Mouse (Mus musculus): ENCODE results near the gene Hist2h2bb.

Hist2h2bb gene

DNA sequence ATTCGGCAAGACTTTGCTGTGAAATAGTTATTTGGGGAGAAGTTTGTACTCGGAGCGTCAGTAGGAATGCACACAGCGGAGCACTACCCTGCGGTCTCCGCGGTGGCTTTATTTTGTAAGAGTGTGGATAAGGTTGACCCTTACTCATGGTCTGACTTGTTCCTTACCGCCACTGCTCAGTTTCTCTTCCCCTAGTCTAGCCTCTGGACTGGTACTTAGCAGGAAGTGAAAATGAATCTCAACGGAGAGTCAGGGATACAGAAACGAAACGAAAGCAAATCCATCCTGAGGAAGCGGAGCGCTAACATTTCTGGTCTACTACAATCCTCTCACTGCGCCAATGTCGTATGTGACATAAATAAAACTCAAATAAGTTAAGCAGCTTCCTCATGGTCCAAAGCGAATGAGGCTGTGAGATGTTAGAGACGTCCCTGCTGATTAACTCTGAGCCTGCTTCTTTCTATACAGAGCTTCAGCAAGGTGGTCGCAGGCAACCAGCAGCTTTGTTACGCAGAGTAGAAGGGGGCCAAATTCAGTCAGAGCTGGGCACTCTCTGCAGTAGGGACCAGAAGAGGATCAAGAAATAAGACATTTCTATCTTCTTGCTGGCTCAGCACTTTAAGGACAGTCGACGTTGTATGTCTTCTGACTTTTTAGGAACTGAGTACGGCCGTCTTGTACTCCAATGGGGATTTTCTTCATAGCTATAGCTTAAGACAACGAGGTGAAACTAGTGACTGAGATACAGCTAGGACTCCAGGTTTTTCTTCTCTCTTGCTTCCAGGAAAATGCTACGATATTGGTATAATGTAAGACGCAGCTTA lies 31.4 kb downstream of the Hist2h2bb start:
- no peak for DNase-seq (ENCODE audit: extremely low spot score, low read depth, low spot score)

DNA sequence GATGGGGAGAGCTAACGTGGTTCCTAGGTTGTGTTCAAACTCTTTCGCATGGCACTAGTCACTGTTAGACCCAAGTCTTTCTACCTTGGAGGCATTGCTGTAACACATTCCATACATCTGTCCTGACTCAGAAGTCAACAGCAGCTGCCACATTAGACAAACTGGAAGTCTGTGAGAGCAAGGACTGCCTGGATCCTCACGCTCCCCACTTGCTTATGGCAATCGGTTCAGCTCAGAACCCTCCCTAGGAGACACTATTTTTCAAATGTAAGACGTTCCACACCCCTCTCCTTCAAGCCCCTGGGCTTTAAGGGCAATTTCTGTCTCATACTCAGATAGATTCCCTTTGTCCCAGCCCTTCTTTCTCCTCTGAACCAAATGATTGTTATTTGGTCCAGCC lies 32.5 kb downstream of the Hist2h2bb start:
- no peak for DNase-seq (ENCODE audit: extremely low spot score, low read depth, low spot score)

DNA sequence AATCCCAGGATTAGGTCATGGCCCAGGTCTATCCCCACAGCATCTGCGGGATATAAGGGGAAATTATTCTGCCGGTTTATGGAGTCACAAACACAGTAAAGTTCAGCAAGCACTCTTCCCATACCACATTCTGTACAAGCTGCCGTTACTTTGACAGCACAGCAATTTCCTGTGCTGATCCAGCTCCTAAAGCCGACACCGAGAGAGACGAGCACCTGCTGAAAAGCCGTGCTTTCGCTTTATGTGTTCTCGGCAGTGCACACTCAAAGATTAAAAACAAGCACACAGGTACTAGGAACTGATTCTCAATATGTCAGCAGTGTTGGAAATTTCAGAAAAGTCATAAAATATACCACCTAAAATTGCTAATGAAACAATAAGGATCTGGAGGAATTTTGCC lies 37.0 kb downstream of the Hist2h2bb start:
- no peak for DNase-seq (ENCODE audit: extremely low spot score, low read depth, low spot score)

DNA sequence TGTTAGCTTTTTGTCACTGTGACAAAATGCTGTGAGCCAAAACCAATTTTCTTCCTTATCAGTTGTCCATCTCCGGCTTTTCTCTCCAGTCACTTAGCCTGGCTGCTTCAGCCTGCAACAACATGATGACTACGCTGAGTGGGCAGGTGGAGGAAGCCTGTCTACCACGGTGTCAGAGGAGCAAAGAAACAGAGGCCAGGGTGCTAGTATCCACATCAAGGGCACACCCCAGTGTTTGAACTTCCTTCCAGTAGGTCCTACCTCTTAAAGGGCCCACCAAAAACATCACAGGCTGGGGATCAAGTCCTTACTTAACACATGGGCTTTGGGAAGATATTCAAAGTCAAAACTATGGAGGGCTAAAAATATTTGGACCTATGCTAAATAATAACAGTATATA lies 39.9 kb downstream of the Hist2h2bb start:
- no peak for DNase-seq (ENCODE audit: extremely low spot score, low read depth, low spot score)

- no peak for DNase-seq (ENCODE audit: extremely low spot score, low read depth, low spot score)
Observed at GRCm38 (mm10) chr3:96312341-96313098, 43.0 kb downstream of the Hist2h2bb start.
